Mouse (Mus musculus) heart, adult 2 months (tissue): ENCODE measurements around the gene Safb. TPM values are rescaled to one million over a fixed set of nuclear protein-coding genes. Genes with fewer than 3 reads are reported as not detected.

ENCODE experiments used
- DNase-seq, 2 experiments: peaks; one replicate each; pipeline ENCODE4 v3.0.0; 2021
- H3K27ac ChIP-seq: fragments of 200-600 bp; 2 replicates; pipeline ENCODE4 v1.8.1; 2022
- H3K27me3 ChIP-seq: fragments of 200-500 bp; 2 replicates; pipeline ENCODE4 v1.6.1; 2012; ENCODE audit warnings: mild to moderate bottlenecking, low read length, inconsistent platforms, mixed read lengths; ENCODE audit not compliant: control insufficient read depth, insufficient read depth
- H3K36me3 ChIP-seq: fragments of 200-500 bp; 2 replicates; pipeline ENCODE4 v1.6.1; 2012; ENCODE audit warnings: low read length, inconsistent platforms; ENCODE audit not compliant: control insufficient read depth, insufficient read depth
- H3K4me1 ChIP-seq: fragments of 200-500 bp; 2 replicates; pipeline ENCODE4 v1.6.1; 2011; ENCODE audit warnings: low read length; ENCODE audit not compliant: control insufficient read depth, insufficient read depth
- H3K4me3 ChIP-seq: fragments of 200-600 bp; 2 replicates; pipeline ENCODE4 v1.8.1; 2022
- H3K79me2 ChIP-seq: fragments of 200-500 bp; replicated peaks from 2 replicates; pipeline ENCODE4 v1.6.1; 2012; ENCODE audit warnings: mild to moderate bottlenecking, inconsistent platforms, low read length, moderate library complexity, mixed read lengths; ENCODE audit not compliant: control insufficient read depth, insufficient read depth
- H3K9ac ChIP-seq: fragments of 200-500 bp; 2 replicates; pipeline ENCODE4 v1.6.1; 2012; ENCODE audit warnings: low read depth, mild to moderate bottlenecking, control low read depth, inconsistent platforms, low read length, mixed read lengths
- CTCF ChIP-seq: fragments of 200-600 bp; IDR thresholded peaks from 2 replicates; pipeline ENCODE4 v1.8.1; 2022; ENCODE audit warnings: antibody characterized with exemption, mild to moderate bottlenecking, moderate library complexity
- EP300 ChIP-seq: fragments of 200-500 bp; IDR thresholded peaks from 2 replicates; pipeline ENCODE4 v1.6.1; 2011; ENCODE audit warnings: low read depth, low read length, control low read depth; ENCODE audit not compliant: insufficient read depth
- POLR2A ChIP-seq: fragments of 200-500 bp; IDR thresholded peaks from 2 replicates; pipeline ENCODE4 v1.6.1; 2011; ENCODE audit warnings: mild to moderate bottlenecking, low read depth, low read length, control low read depth; ENCODE audit not compliant: insufficient read depth
- WGBS: fragments of 180-500 bp; shearing (Covaris S2); methylation state at CpG from one replicate; pipeline ENCODE4 v1.1.7; 2018; 5-methylcytosine and 5-hydroxymethylcytosine counted together
- intact Hi-C: fragments of 180-260 bp; cut with DNase I; formaldehyde crosslinking; loops from one replicate; pipeline ENCODE4 v1.15.1; 2025
- polyA plus RNA-seq: library from polyadenylated mRNA; depleted of rRNA; stranded (reverse); fragments of >200 nt; gene quantifications from 2 replicates; pipeline ENCODE4 v1.2.3, GENCODE M21; 2012
- total RNA-seq, 2 experiments: library from RNA; stranded (reverse); gene quantifications; 2 replicates each; pipeline ENCODE4 v1.2.3; 2021

The Safb gene
- total and polyA plus RNA-seq, 3 experiments: 57.5 to 69.1 (median 61.3) TPM

GRCm38 (mm10) chr17:56558448-56558847 lies 26.2 kb upstream of the Safb start:
- Histone ChIP-seq H3K4me1 (no peaks in the 10 kb centered on the region), H3K27me3 (no peaks in the 10 kb centered on the region), H3K4me3 (no peak overlapping the region), H3K79me2 (no peaks in the 10 kb centered on the region), H3K9ac (no peak overlapping the region), H3K36me3 (no peaks in the 10 kb centered on the region), H3K27ac (no peak overlapping the region)
- peak; percentile 51 to 74 for DNase-seq
- TF ChIP-seq POLR2A (no peak), EP300 (no peak), CTCF (peak; percentile 93)
- intact Hi-C loops: loop anchor here (5.0 kb wide), 1 partner anchor 109 kb away; no protein-coding TSS in a partner anchor
- WGBS: 14% methylated on average over 3 of the region's 3 CpGs

GRCm38 (mm10) chr17:56559386-56559785 lies 25.2 kb upstream of the Safb start:
- H3K36me3 ChIP-seq: no peaks in the 10 kb centered on the region
- DNase-seq: peak in 1 of 2 experiments; percentile 30
- no peak for TF ChIP-seq POLR2A
- no peak for TF ChIP-seq CTCF
- no peak for TF ChIP-seq EP300
- no peaks in the 10 kb centered on the region for H3K79me2 ChIP-seq
- H3K27ac ChIP-seq: no peak overlapping the region
- 62% methylated on average over 3 of the region's 3 CpGs for WGBS
- no peaks in the 10 kb centered on the region for H3K27me3 ChIP-seq
- intact Hi-C loops: loop anchor here (5.0 kb wide), 1 partner anchor 108 kb away; no protein-coding TSS in a partner anchor
- no peak overlapping the region for H3K4me3 ChIP-seq
- H3K4me1 ChIP-seq: no peaks in the 10 kb centered on the region
- H3K9ac ChIP-seq: no peak overlapping the region

GRCm38 (mm10) chr17:56560131-56560530 lies 24.5 kb upstream of the Safb start:
- Histone ChIP-seq H3K9ac (no peak overlapping the region), H3K36me3 (no peaks in the 10 kb centered on the region), H3K27ac (no peak overlapping the region), H3K79me2 (no peaks in the 10 kb centered on the region), H3K27me3 (no peaks in the 10 kb centered on the region), H3K4me3 (no peak overlapping the region), H3K4me1 (no peaks in the 10 kb centered on the region)
- TF ChIP-seq POLR2A (no peak), EP300 (no peak), CTCF (no peak)
- DNase-seq: no peak
- WGBS: 32% methylated on average over 1 of the region's 1 CpGs
- intact Hi-C loops: no loop called here

- WGBS: 81% methylated on average over 2 of the region's 2 CpGs
- Histone ChIP-seq H3K27ac (no peak overlapping the region), H3K4me3 (no peak overlapping the region), H3K9ac (no peak overlapping the region), H3K79me2 (no peaks in the 10 kb centered on the region), H3K4me1 (no peaks in the 10 kb centered on the region), H3K36me3 (no peaks in the 10 kb centered on the region), H3K27me3 (no peaks in the 10 kb centered on the region)
- DNase-seq: no peak
- intact Hi-C loops: no loop called here
- TF ChIP-seq EP300 (no peak), CTCF (no peak), POLR2A (no peak)
Measured at GRCm38 (mm10) chr17:56561866-56562265, 22.8 kb upstream of the Safb start.

DNA sequence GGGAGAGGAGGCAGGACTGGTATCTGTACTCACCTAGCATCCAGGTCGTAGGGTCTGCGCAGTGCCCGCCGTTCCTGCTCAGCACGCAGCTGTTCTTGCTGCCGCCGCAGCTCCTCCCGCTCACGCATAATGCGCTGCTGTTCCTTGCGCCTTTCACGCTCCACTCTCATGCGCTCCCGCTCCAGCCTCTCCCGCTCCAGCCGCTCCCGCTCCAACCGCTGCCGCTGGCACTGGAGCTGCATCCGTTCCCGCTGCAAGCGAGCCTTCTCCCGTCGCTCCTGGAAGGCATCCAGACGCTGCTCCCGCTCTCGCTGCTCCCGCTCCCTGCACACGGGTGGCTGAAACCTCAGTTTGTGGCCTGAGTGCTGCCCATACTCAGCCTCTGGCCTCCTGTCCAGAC lies 18.3 kb upstream of the Safb start:
- Histone ChIP-seq H3K9ac (no peak overlapping the region), H3K27ac (no peak overlapping the region), H3K27me3 (no peaks in the 10 kb centered on the region), H3K36me3 (no peaks in the 10 kb centered on the region), H3K79me2 (no peaks in the 10 kb centered on the region), H3K4me1 (no peaks in the 10 kb centered on the region), H3K4me3 (no peak overlapping the region)
- 89% methylated on average over 29 of the region's 29 CpGs for WGBS
- TF ChIP-seq CTCF: no peak
- TF ChIP-seq EP300: no peak
- no peak for TF ChIP-seq POLR2A
- no peak for DNase-seq
- intact Hi-C loops: no loop called here

DNA sequence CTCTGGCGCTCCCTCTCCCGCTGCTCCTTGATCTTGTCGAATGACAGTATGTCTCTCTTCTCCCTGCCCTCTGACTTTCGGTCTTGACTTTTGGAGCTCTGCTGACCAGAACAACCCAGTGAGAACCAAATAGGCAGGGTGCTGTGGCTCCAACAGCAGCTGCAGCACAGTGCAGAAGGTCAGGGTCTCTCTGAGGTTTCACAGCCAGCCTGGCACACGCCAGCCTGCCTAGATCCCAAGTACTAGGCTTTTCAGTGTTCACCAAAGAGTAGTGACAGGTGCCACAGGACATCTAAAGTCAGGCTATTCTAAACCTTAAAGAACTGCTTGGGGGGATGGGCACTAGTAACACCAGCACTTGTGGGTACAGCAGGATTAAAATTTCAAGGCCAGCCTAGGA lies 17.7 kb upstream of the Safb start:
- no peak for TF ChIP-seq POLR2A
- TF ChIP-seq CTCF: no peak
- TF ChIP-seq EP300: no peak
- H3K4me1 ChIP-seq: no peaks in the 10 kb centered on the region
- H3K9ac ChIP-seq: no peak overlapping the region
- intact Hi-C loops: no loop called here
- H3K36me3 ChIP-seq: no peaks in the 10 kb centered on the region
- H3K4me3 ChIP-seq: no peak overlapping the region
- WGBS: 91% methylated on average over 5 of the region's 5 CpGs
- no peaks in the 10 kb centered on the region for H3K27me3 ChIP-seq
- DNase-seq: no peak
- H3K27ac ChIP-seq: no peak overlapping the region
- no peaks in the 10 kb centered on the region for H3K79me2 ChIP-seq
